Mouse (Mus musculus): ENCODE data around the gene Sppl2a. TPM values are rescaled to one million over a fixed set of nuclear protein-coding genes. Genes with fewer than 3 reads are reported as not detected.

The Sppl2a gene
- polyA plus RNA-seq, 1 experiment from 2014 or later = 36.4 TPM

GRCm38 (mm10) chr2:126865501-126866199 lies 67.4 kb downstream of the Sppl2a start:
- Histone ChIP-seq H3K36me3 (ENCODE audit: control insufficient read depth, insufficient read depth, low read length) (no peaks in the 10 kb centered on the region), H3K4me1 (ENCODE audit: control insufficient read depth, insufficient read depth, low read length) (no peaks in the 10 kb centered on the region), H3K4me2 (no peak overlapping the region), H3K27me3 (ENCODE audit: control insufficient read depth, insufficient read depth, low read length) (no peaks in the 10 kb centered on the region), H3K9me3 (replicated peaks; ENCODE audit: control insufficient read depth, low read length) (no peaks in the 10 kb centered on the region), H3K27ac (ENCODE audit: low read depth, low read length) (no peak overlapping the region), H3K4me3 (ENCODE audit: low read depth, low read length) (no peak overlapping the region), H3K9ac (ENCODE audit: low read depth, low read length) (no peak overlapping the region)
- 89% methylated on average over 10 of the region's 10 CpGs for WGBS (ENCODE audit: insufficient replicate concordance)
- no peak for ATAC-seq (replicated peaks; ENCODE audit: insufficient number of reproducible peaks, low FRiP score, low TSS enrichment)

GRCm38 (mm10) chr2:126865026-126865425 lies 68.0 kb downstream of the Sppl2a start:
- Histone ChIP-seq H3K4me3 (ENCODE audit: low read depth, low read length) (no peak overlapping the region), H3K4me2 (no peak overlapping the region), H3K9ac (ENCODE audit: low read depth, low read length) (no peak overlapping the region), H3K36me3 (ENCODE audit: control insufficient read depth, insufficient read depth, low read length) (no peaks in the 10 kb centered on the region), H3K9me3 (replicated peaks; ENCODE audit: control insufficient read depth, low read length) (no peaks in the 10 kb centered on the region), H3K4me1 (ENCODE audit: control insufficient read depth, insufficient read depth, low read length) (no peaks in the 10 kb centered on the region), H3K27me3 (ENCODE audit: control insufficient read depth, insufficient read depth, low read length) (no peaks in the 10 kb centered on the region), H3K27ac (ENCODE audit: low read depth, low read length) (no peak overlapping the region)
- WGBS (ENCODE audit: insufficient replicate concordance) = 92% methylated on average over 3 of the region's 3 CpGs
- ATAC-seq (replicated peaks; ENCODE audit: insufficient number of reproducible peaks, low FRiP score, low TSS enrichment) = no peak

- Histone ChIP-seq H3K4me3 (ENCODE audit: low read depth, low read length) (no peak overlapping the region), H3K36me3 (ENCODE audit: control insufficient read depth, insufficient read depth, low read length) (peaks cover 15% of the 10 kb centered on the region), H3K4me2 (no peak overlapping the region), H3K27ac (ENCODE audit: low read depth, low read length) (no peak overlapping the region), H3K9ac (ENCODE audit: low read depth, low read length) (no peak overlapping the region), H3K27me3 (ENCODE audit: control insufficient read depth, insufficient read depth, low read length) (no peaks in the 10 kb centered on the region), H3K9me3 (replicated peaks; ENCODE audit: control insufficient read depth, low read length) (no peaks in the 10 kb centered on the region), H3K4me1 (ENCODE audit: control insufficient read depth, insufficient read depth, low read length) (no peaks in the 10 kb centered on the region)
- no peak for ATAC-seq (replicated peaks; ENCODE audit: insufficient number of reproducible peaks, low FRiP score, low TSS enrichment)
- WGBS (ENCODE audit: insufficient replicate concordance) = 85% methylated on average over 4 of the region's 4 CpGs
Observed at GRCm38 (mm10) chr2:126844751-126845150, 88.3 kb downstream of the Sppl2a start.

Small RNA genes within 50 kb of the gene (microRNA-seq; reads per million reads assigned to microRNA genes)
- gene Mir3473g (ENCODE audit: borderline number of aligned reads) = 0.41 reads per million

Other genes with a start within 250 kb of the Sppl2a start
- 34.3 and 43.6 TPM in 2 replicates for gene Usp8, start 225.9 kb downstream of the Sppl2a start, polyA plus RNA-seq (2014; fragmentation: Nextera tagmentation; extraction: Ambion mirVana)
- 2.1 and 3.3 TPM in 2 replicates for gene Usp50, start 149.8 kb downstream of the Sppl2a start, polyA plus RNA-seq (2014; fragmentation: Nextera tagmentation; extraction: Ambion mirVana)
- 39.4 and 49.9 TPM in 2 replicates for gene Trpm7, start 57.0 kb downstream of the Sppl2a start, polyA plus RNA-seq (2014; fragmentation: Nextera tagmentation; extraction: Ambion mirVana)
- gene Ap4e1, start 75.5 kb upstream of the Sppl2a start, polyA plus RNA-seq (2014; fragmentation: Nextera tagmentation; extraction: Ambion mirVana) = 7.9 and 9.3 TPM in 2 replicates
- gene Blvra, start 137.4 kb upstream of the Sppl2a start, polyA plus RNA-seq (2014; fragmentation: Nextera tagmentation; extraction: Ambion mirVana) = 41.5 and 43.4 TPM in 2 replicates
- gene Ncaph, start 200.7 kb upstream of the Sppl2a start, polyA plus RNA-seq (2014; fragmentation: Nextera tagmentation; extraction: Ambion mirVana) = 62.6 and 65.2 TPM in 2 replicates
- gene Itpripl1, start 210.2 kb upstream of the Sppl2a start, polyA plus RNA-seq (2014; fragmentation: Nextera tagmentation; extraction: Ambion mirVana) = 11.2 TPM in 2 replicates

Data from heart, embryonic 11.5 days (tissue).